Mouse (Mus musculus) hindbrain, embryonic 16.5 days (tissue): ENCODE results near the gene Gnat2. TPM values are rescaled to one million over a fixed set of nuclear protein-coding genes. Genes with fewer than 3 reads are reported as not detected.

Experiments
- ATAC-seq: fragments of 200-750 bp; cut with Nextera tagmentation; 2 replicates; pipeline ENCODE4 v1.8.0; 2017; ENCODE audit warnings: moderate TSS enrichment, moderate library complexity
- H3K27ac ChIP-seq: fragments of 300-500 bp; sonication (generic); 2 replicates; pipeline ENCODE4 v1.5.1; 2014; ENCODE audit warnings: low read depth, mild to moderate bottlenecking, control low read depth, low read length, moderate library complexity
- H3K27me3 ChIP-seq: fragments of 300-500 bp; sonication (generic); replicated peaks from 2 replicates; pipeline ENCODE4 v1.6.1; 2014; ENCODE audit warnings: low read length; ENCODE audit not compliant: control insufficient read depth, insufficient read depth
- H3K36me3 ChIP-seq: fragments of 300-500 bp; sonication (generic); 2 replicates; pipeline ENCODE4 v1.6.1; 2014; ENCODE audit warnings: mild to moderate bottlenecking, low read length, moderate library complexity, mixed read lengths; ENCODE audit not compliant: control insufficient read depth, insufficient read depth
- H3K4me1 ChIP-seq: fragments of 300-500 bp; sonication (generic); 2 replicates; pipeline ENCODE4 v1.6.1; 2014; ENCODE audit warnings: low read depth, low read length; ENCODE audit not compliant: control insufficient read depth, insufficient read depth
- H3K4me2 ChIP-seq: fragments of 300-500 bp; sonication (generic); 2 replicates; pipeline ENCODE4 v1.6.1; 2014; ENCODE audit warnings: mild to moderate bottlenecking, low read length, control low read depth, moderate library complexity
- H3K4me3 ChIP-seq: fragments of 300-500 bp; sonication (generic); 2 replicates; pipeline ENCODE4 v1.5.1; 2014; ENCODE audit warnings: mild to moderate bottlenecking, low read length, control low read depth, moderate library complexity
- H3K9ac ChIP-seq: fragments of 300-500 bp; sonication (generic); 2 replicates; pipeline ENCODE4 v1.6.1; 2014; ENCODE audit warnings: low read depth, mild to moderate bottlenecking, control low read depth, low read length, moderate library complexity
- H3K9me3 ChIP-seq: fragments of 300-500 bp; sonication (generic); 2 replicates; pipeline ENCODE4 v1.6.1; 2014; ENCODE audit warnings: mild to moderate bottlenecking, low read length, moderate library complexity; ENCODE audit not compliant: control insufficient read depth
- WGBS: fragments of 180-500 bp; shearing (Covaris S2); extraction: QIAGEN DNeasy Blood & Tissue Kit; methylation state at CpG from one replicate; pipeline ENCODE4 v1.1.7; 2014; 5-methylcytosine and 5-hydroxymethylcytosine counted together
- polyA plus RNA-seq: library from polyadenylated mRNA; unstranded; fragments of >200 nt; fragmentation: Nextera tagmentation; extraction: Ambion mirVana; gene quantifications from 2 replicates; pipeline ENCODE4 v1.2.1, GENCODE M21; 2015

Gene Gnat2
- polyA plus RNA-seq: 0.22 and 0.28 TPM in 2 replicates

GRCm38 (mm10) chr3:108092536-108093115, at the start of gene Gnat2:
Gene Gnat2, plus strand, starts transcription at chr3:108092789.
- H3K9me3 ChIP-seq: no peaks in the 10 kb centered on the region
- H3K27ac ChIP-seq: no peak within 1 kb of the TSS
- no peaks in the 10 kb centered on the region for H3K4me1 ChIP-seq
- H3K27me3 ChIP-seq: no peaks in the 10 kb centered on the region
- H3K9ac ChIP-seq: no peak within 1 kb of the TSS
- 82% methylated on average over 15 of the region's 15 CpGs for WGBS
- no peaks in the 10 kb centered on the region for H3K36me3 ChIP-seq
- no peak within 1 kb of the TSS for H3K4me2 ChIP-seq
- no peak for ATAC-seq
- H3K4me3 ChIP-seq: no peak within 1 kb of the TSS

DNA sequence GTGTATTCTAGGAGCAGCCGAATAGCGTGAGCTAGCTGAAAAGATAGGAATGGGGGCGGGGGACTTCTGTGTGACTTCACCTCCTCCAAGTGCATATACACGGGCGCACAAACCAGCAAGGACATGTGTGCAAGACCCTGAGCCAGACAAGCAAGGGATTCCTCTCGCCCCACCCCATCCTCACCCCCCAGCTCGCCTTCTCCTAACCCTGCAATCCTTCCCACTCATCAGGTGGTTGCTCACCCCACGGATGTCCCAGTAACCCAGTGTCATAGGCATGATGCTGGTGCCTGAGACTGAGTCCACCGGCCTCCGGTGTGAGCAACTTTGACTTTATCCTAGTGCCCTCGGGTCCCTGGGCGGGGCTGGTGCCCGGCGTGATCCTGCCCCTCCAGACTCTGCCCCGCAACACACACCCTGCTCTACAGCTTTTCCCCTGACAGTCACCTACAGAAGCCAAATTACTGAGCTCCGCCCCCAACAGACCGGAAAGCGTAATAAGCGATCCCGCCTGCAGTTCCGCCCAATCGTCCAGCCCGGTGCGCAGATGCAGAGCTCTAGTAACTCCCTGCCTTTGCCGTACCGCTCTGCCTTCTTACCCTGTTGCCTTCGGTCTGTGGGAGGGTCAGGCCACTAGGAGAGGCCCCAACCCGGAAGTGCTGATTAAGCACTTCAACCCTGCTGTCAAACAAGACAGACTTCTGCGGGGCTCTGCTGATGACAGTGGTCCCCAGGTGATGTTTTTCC, 48.0 kb upstream of the Gnat2 start, which contains the start of gene Gstm4:
Gene Gstm4, minus strand, starts transcription at position 501 of the 747 bp plus-strand sequence.
- H3K27me3 ChIP-seq: no peaks in the 10 kb centered on the region
- peak; percentile 96 for ATAC-seq
- peaks cover 3% of the 10 kb centered on the region for H3K4me1 ChIP-seq
- peak within 1 kb of the TSS; percentile 65 for H3K4me3 ChIP-seq
- H3K4me2 ChIP-seq: peak within 1 kb of the TSS; percentile 94
- peak within 1 kb of the TSS; percentile 79 for H3K9ac ChIP-seq
- H3K27ac ChIP-seq: peak within 1 kb of the TSS; percentile 70
- H3K36me3 ChIP-seq: no peaks in the 10 kb centered on the region
- 8% methylated on average over 29 of the region's 29 CpGs for WGBS
- H3K9me3 ChIP-seq: no peaks in the 10 kb centered on the region

- Histone ChIP-seq H3K4me1 (peaks cover 3% of the 10 kb centered on the region), H3K27me3 (no peaks in the 10 kb centered on the region), H3K27ac (no peak overlapping the region), H3K4me2 (no peak overlapping the region), H3K9me3 (no peaks in the 10 kb centered on the region), H3K36me3 (no peaks in the 10 kb centered on the region), H3K4me3 (no peak overlapping the region), H3K9ac (no peak overlapping the region)
- ATAC-seq: no peak
- WGBS: 92% methylated on average over 2 of the region's 2 CpGs
These were observed 45.5 kb upstream of the Gnat2 start for GRCm38 (mm10) chr3:108046944-108047655.

DNA sequence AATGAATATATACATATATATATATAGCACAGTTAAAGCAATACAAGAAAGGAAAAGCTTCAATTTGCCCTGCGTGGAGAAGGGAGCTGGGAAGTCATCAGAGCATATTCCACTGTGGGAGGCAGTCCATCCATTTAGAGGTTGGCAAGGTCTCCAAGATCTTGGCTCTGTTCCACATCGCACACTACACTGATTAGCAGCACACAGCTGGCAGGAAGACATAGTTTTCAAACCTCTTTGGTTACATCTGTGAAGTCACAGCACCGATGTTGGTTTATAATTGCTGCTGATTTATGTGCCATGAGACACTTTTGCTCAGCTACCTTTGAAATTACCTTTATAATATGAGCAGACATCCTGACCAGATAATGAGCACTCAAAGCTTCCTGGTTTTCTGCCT, 44.3 kb upstream of the Gnat2 start:
- ATAC-seq: no peak
- 74% methylated on average over 3 of the region's 3 CpGs for WGBS

GRCm38 (mm10) chr3:108050493-108050892, 42.1 kb upstream of the Gnat2 start:
- Histone ChIP-seq H3K9ac (no peak overlapping the region), H3K4me3 (no peak overlapping the region), H3K36me3 (no peaks in the 10 kb centered on the region), H3K9me3 (no peaks in the 10 kb centered on the region), H3K27ac (no peak overlapping the region), H3K27me3 (no peaks in the 10 kb centered on the region), H3K4me2 (no peak overlapping the region), H3K4me1 (no peaks in the 10 kb centered on the region)
- ATAC-seq: no peak
- 90% methylated on average over 5 of the region's 5 CpGs for WGBS

More for the DNA sequence above, 44.3 kb upstream of the Gnat2 start:
- peaks cover 3% of the 10 kb centered on the region for H3K4me1 ChIP-seq
- no peaks in the 10 kb centered on the region for H3K9me3 ChIP-seq
- no peak overlapping the region for H3K4me3 ChIP-seq
- no peak overlapping the region for H3K9ac ChIP-seq
- no peak overlapping the region for H3K4me2 ChIP-seq
- H3K36me3 ChIP-seq: no peaks in the 10 kb centered on the region
- no peak overlapping the region for H3K27ac ChIP-seq
- H3K27me3 ChIP-seq: no peaks in the 10 kb centered on the region

- no peaks in the 10 kb centered on the region for H3K4me1 ChIP-seq
- no peaks in the 10 kb centered on the region for H3K36me3 ChIP-seq
- no peak overlapping the region for H3K9ac ChIP-seq
- H3K4me2 ChIP-seq: peak overlapping the region; percentile 12
- ATAC-seq: no peak
- H3K27ac ChIP-seq: no peak overlapping the region
- H3K4me3 ChIP-seq: no peak overlapping the region
- no peaks in the 10 kb centered on the region for H3K9me3 ChIP-seq
- 0 out of 2 replicates have a peak, but pooled peaks cover 2% of the 10 kb centered on the region for H3K27me3 ChIP-seq
- WGBS: 27% methylated on average over 7 of the region's 7 CpGs
These were observed 31.2 kb upstream of the Gnat2 start for GRCm38 (mm10) chr3:108061420-108061819.

- Histone ChIP-seq H3K4me3 (no peak overlapping the region), H3K9ac (no peak overlapping the region)
These were observed 29.9 kb upstream of the Gnat2 start for GRCm38 (mm10) chr3:108062648-108063047.

GRCm38 (mm10) chr3:108064672-108065071, 27.9 kb upstream of the Gnat2 start:
- no peak overlapping the region for H3K4me2 ChIP-seq
- no peak overlapping the region for H3K9ac ChIP-seq
- H3K27me3 ChIP-seq: 0 out of 2 replicates have a peak, but pooled peaks cover 2% of the 10 kb centered on the region
- ATAC-seq: no peak
- no peaks in the 10 kb centered on the region for H3K9me3 ChIP-seq
- H3K4me1 ChIP-seq: no peaks in the 10 kb centered on the region
- H3K27ac ChIP-seq: no peak overlapping the region
- H3K36me3 ChIP-seq: no peaks in the 10 kb centered on the region
- 82% methylated on average over 4 of the region's 4 CpGs for WGBS
- no peak overlapping the region for H3K4me3 ChIP-seq

More at GRCm38 (mm10) chr3:108062648-108063047, 29.9 kb upstream of the Gnat2 start:
- WGBS: 76% methylated on average over 8 of the region's 8 CpGs
- Histone ChIP-seq H3K4me1 (no peaks in the 10 kb centered on the region), H3K36me3 (no peaks in the 10 kb centered on the region), H3K4me2 (no peak overlapping the region), H3K27ac (no peak overlapping the region), H3K9me3 (no peaks in the 10 kb centered on the region), H3K27me3 (0 out of 2 replicates have a peak, but pooled peaks cover 2% of the 10 kb centered on the region)
- no peak for ATAC-seq

- H3K9ac ChIP-seq: no peak overlapping the region
- no peaks in the 10 kb centered on the region for H3K4me1 ChIP-seq
- no peaks in the 10 kb centered on the region for H3K36me3 ChIP-seq
- H3K4me2 ChIP-seq: no peak overlapping the region
- H3K4me3 ChIP-seq: no peak overlapping the region
- no peak for ATAC-seq
- 87% methylated on average over 9 of the region's 9 CpGs for WGBS
- H3K27me3 ChIP-seq: 0 out of 2 replicates have a peak, but pooled peaks cover 2% of the 10 kb centered on the region
- H3K9me3 ChIP-seq: no peaks in the 10 kb centered on the region
- H3K27ac ChIP-seq: no peak overlapping the region
These were observed 27.0 kb upstream of the Gnat2 start for GRCm38 (mm10) chr3:108065551-108065950.
